Mouse (Mus musculus): ENCODE results near the gene Mrps31. TPM values are rescaled to one million over a fixed set of nuclear protein-coding genes. Genes with fewer than 3 reads are reported as not detected.

Mrps31 gene
- polyA plus RNA-seq, 1 experiment from 2014 or later: 78.7 TPM

- H3K27me3 ChIP-seq (replicated peaks; ENCODE audit: control insufficient read depth, insufficient read depth, low read length): no peaks in the 10 kb centered on the region
- peaks cover 13% of the 10 kb centered on the region for H3K4me1 ChIP-seq (ENCODE audit: control insufficient read depth, insufficient read depth, low read length)
- no peaks in the 10 kb centered on the region for H3K36me3 ChIP-seq (ENCODE audit: control insufficient read depth, insufficient read depth, low read length)
- 93% methylated on average over 8 of the region's 8 CpGs for whole genome bisulfite sequencing
- no peak overlapping the region for H3K9ac ChIP-seq (ENCODE audit: low read depth, low read length)
- H3K4me2 ChIP-seq (ENCODE audit: low read depth, low read length): peak overlapping the region; percentile 38
- H3K9me3 ChIP-seq (ENCODE audit: control insufficient read depth, low read length): no peaks in the 10 kb centered on the region
- no peak overlapping the region for H3K4me3 ChIP-seq (ENCODE audit: low read length)
- H3K27ac ChIP-seq (ENCODE audit: low read length): peak overlapping the region; percentile 82
- ATAC-seq: no peak
Measured at GRCm38 (mm10) chr8:22395256-22395655, 15.9 kb upstream of the Mrps31 start.

GRCm38 (mm10) chr8:22397811-22398141 is 13.4 kb upstream of the Mrps31 start:
- Histone ChIP-seq H3K4me3 (ENCODE audit: low read length) (peak overlapping the region; percentile 88), H3K4me1 (ENCODE audit: control insufficient read depth, insufficient read depth, low read length) (0 out of 2 replicates have a peak, but pooled peaks cover 5% of the 10 kb centered on the region), H3K4me2 (ENCODE audit: low read depth, low read length) (peak overlapping the region; percentile 76), H3K36me3 (ENCODE audit: control insufficient read depth, insufficient read depth, low read length) (no peaks in the 10 kb centered on the region), H3K27me3 (replicated peaks; ENCODE audit: control insufficient read depth, insufficient read depth, low read length) (no peaks in the 10 kb centered on the region), H3K9ac (ENCODE audit: low read depth, low read length) (peak overlapping the region; percentile 92), H3K27ac (ENCODE audit: low read length) (peak overlapping the region; percentile 76), H3K9me3 (ENCODE audit: control insufficient read depth, low read length) (no peaks in the 10 kb centered on the region)
- WGBS: 1% methylated on average over 13 of the region's 13 CpGs
- ATAC-seq: peak; percentile 0; the same call in 1 of the 2 replicates

GRCm38 (mm10) chr8:22398142-22398951 is 12.8 kb upstream of the Mrps31 start, which contains the start of gene Slc25a15:
TSS of gene Slc25a15 (minus strand) at chr8:22398597.
- Histone ChIP-seq H3K9ac (ENCODE audit: low read depth, low read length) (peak within 1 kb of the TSS; percentile 92), H3K36me3 (ENCODE audit: control insufficient read depth, insufficient read depth, low read length) (no peaks in the 10 kb centered on the region), H3K9me3 (ENCODE audit: control insufficient read depth, low read length) (no peaks in the 10 kb centered on the region), H3K27ac (ENCODE audit: low read length) (peak within 1 kb of the TSS; percentile 76), H3K4me1 (ENCODE audit: control insufficient read depth, insufficient read depth, low read length) (0 out of 2 replicates have a peak, but pooled peaks cover 5% of the 10 kb centered on the region), H3K4me2 (ENCODE audit: low read depth, low read length) (peak within 1 kb of the TSS; percentile 76), H3K4me3 (ENCODE audit: low read length) (peak within 1 kb of the TSS; percentile 88), H3K27me3 (replicated peaks; ENCODE audit: control insufficient read depth, insufficient read depth, low read length) (no peaks in the 10 kb centered on the region)
- peak; percentile 87 for ATAC-seq
- WGBS: under 1% methylated on average over 56 of the region's 77 CpGs

- H3K9ac ChIP-seq (ENCODE audit: low read depth, low read length): peak overlapping the region; percentile 92
- no peak for ATAC-seq
Measured at GRCm38 (mm10) chr8:22399285-22399880, 11.8 kb upstream of the Mrps31 start.

GRCm38 (mm10) chr8:22400593-22400992 is 10.6 kb upstream of the Mrps31 start:
- H3K4me2 ChIP-seq (ENCODE audit: low read depth, low read length): no peak overlapping the region
- H3K36me3 ChIP-seq (ENCODE audit: control insufficient read depth, insufficient read depth, low read length): no peaks in the 10 kb centered on the region
- no peak for ATAC-seq
- 0 out of 2 replicates have a peak, but pooled peaks cover 5% of the 10 kb centered on the region for H3K4me1 ChIP-seq (ENCODE audit: control insufficient read depth, insufficient read depth, low read length)
- no peaks in the 10 kb centered on the region for H3K9me3 ChIP-seq (ENCODE audit: control insufficient read depth, low read length)
- no peak overlapping the region for H3K4me3 ChIP-seq (ENCODE audit: low read length)
- no peak overlapping the region for H3K9ac ChIP-seq (ENCODE audit: low read depth, low read length)
- no peak overlapping the region for H3K27ac ChIP-seq (ENCODE audit: low read length)
- H3K27me3 ChIP-seq (replicated peaks; ENCODE audit: control insufficient read depth, insufficient read depth, low read length): no peaks in the 10 kb centered on the region
- WGBS: 88% methylated on average over 4 of the region's 4 CpGs

More at GRCm38 (mm10) chr8:22399285-22399880, 11.8 kb upstream of the Mrps31 start:
- no peaks in the 10 kb centered on the region for H3K9me3 ChIP-seq (ENCODE audit: control insufficient read depth, low read length)
- peak overlapping the region; percentile 76; the same call in 1 of the 2 replicates for H3K27ac ChIP-seq (ENCODE audit: low read length)
- H3K36me3 ChIP-seq (ENCODE audit: control insufficient read depth, insufficient read depth, low read length): no peaks in the 10 kb centered on the region
- peak overlapping the region; percentile 76 for H3K4me2 ChIP-seq (ENCODE audit: low read depth, low read length)
- 76% methylated on average over 8 of the region's 8 CpGs for WGBS
- H3K4me3 ChIP-seq (ENCODE audit: low read length): peak overlapping the region; percentile 88
- H3K27me3 ChIP-seq (replicated peaks; ENCODE audit: control insufficient read depth, insufficient read depth, low read length): no peaks in the 10 kb centered on the region
- 0 out of 2 replicates have a peak, but pooled peaks cover 5% of the 10 kb centered on the region for H3K4me1 ChIP-seq (ENCODE audit: control insufficient read depth, insufficient read depth, low read length)

- H3K4me2 ChIP-seq (ENCODE audit: low read depth, low read length): no peak overlapping the region
- no peak for ATAC-seq
- H3K9me3 ChIP-seq (ENCODE audit: control insufficient read depth, low read length): no peaks in the 10 kb centered on the region
- H3K36me3 ChIP-seq (ENCODE audit: control insufficient read depth, insufficient read depth, low read length): no peaks in the 10 kb centered on the region
- H3K4me3 ChIP-seq (ENCODE audit: low read length): no peak overlapping the region
- H3K9ac ChIP-seq (ENCODE audit: low read depth, low read length): no peak overlapping the region
- H3K27me3 ChIP-seq (replicated peaks; ENCODE audit: control insufficient read depth, insufficient read depth, low read length): no peaks in the 10 kb centered on the region
- no peak overlapping the region for H3K27ac ChIP-seq (ENCODE audit: low read length)
- H3K4me1 ChIP-seq (ENCODE audit: control insufficient read depth, insufficient read depth, low read length): no peaks in the 10 kb centered on the region
- 91% methylated on average over 2 of the region's 2 CpGs for WGBS
Measured at GRCm38 (mm10) chr8:22403235-22403634, 7.9 kb upstream of the Mrps31 start.

- Histone ChIP-seq H3K4me2 (ENCODE audit: low read depth, low read length) (no peak overlapping the region), H3K9me3 (ENCODE audit: control insufficient read depth, low read length) (no peaks in the 10 kb centered on the region), H3K36me3 (ENCODE audit: control insufficient read depth, insufficient read depth, low read length) (no peaks in the 10 kb centered on the region), H3K4me3 (ENCODE audit: low read length) (no peak overlapping the region), H3K9ac (ENCODE audit: low read depth, low read length) (no peak overlapping the region), H3K27ac (ENCODE audit: low read length) (no peak overlapping the region), H3K4me1 (ENCODE audit: control insufficient read depth, insufficient read depth, low read length) (no peaks in the 10 kb centered on the region), H3K27me3 (replicated peaks; ENCODE audit: control insufficient read depth, insufficient read depth, low read length) (no peaks in the 10 kb centered on the region)
- WGBS: 73% methylated on average over 6 of the region's 6 CpGs
- ATAC-seq: no peak
Measured at GRCm38 (mm10) chr8:22405733-22406132, 5.4 kb upstream of the Mrps31 start.

- H3K9me3 ChIP-seq (ENCODE audit: control insufficient read depth, low read length): no peaks in the 10 kb centered on the region
- peak overlapping the region; percentile 96 for H3K4me3 ChIP-seq (ENCODE audit: low read length)
- H3K9ac ChIP-seq (ENCODE audit: low read depth, low read length): peak overlapping the region; percentile 96
- peak overlapping the region; percentile 78 for H3K27ac ChIP-seq (ENCODE audit: low read length)
- peaks cover 2% of the 10 kb centered on the region; the same call in 1 of the 2 replicates for H3K36me3 ChIP-seq (ENCODE audit: control insufficient read depth, insufficient read depth, low read length)
- peak; percentile 56 for ATAC-seq
- no peaks in the 10 kb centered on the region for H3K27me3 ChIP-seq (replicated peaks; ENCODE audit: control insufficient read depth, insufficient read depth, low read length)
- WGBS: 13% methylated on average over 16 of the region's 16 CpGs
- H3K4me2 ChIP-seq (ENCODE audit: low read depth, low read length): peak overlapping the region; percentile 71
- peaks cover 9% of the 10 kb centered on the region for H3K4me1 ChIP-seq (ENCODE audit: control insufficient read depth, insufficient read depth, low read length)
Measured at GRCm38 (mm10) chr8:22410688-22411281, 376 bp upstream of the Mrps31 start.

GRCm38 (mm10) chr8:22411971-22412370 is 810 bp downstream of the Mrps31 start:
- WGBS: 14% methylated on average over 8 of the region's 8 CpGs
- peak overlapping the region; percentile 96 for H3K4me3 ChIP-seq (ENCODE audit: low read length)
- H3K9ac ChIP-seq (ENCODE audit: low read depth, low read length): peak overlapping the region; percentile 96
- no peaks in the 10 kb centered on the region for H3K9me3 ChIP-seq (ENCODE audit: control insufficient read depth, low read length)
- H3K4me1 ChIP-seq (ENCODE audit: control insufficient read depth, insufficient read depth, low read length): peaks cover 9% of the 10 kb centered on the region
- H3K4me2 ChIP-seq (ENCODE audit: low read depth, low read length): peak overlapping the region; percentile 83
- peak overlapping the region; percentile 90 for H3K27ac ChIP-seq (ENCODE audit: low read length)
- ATAC-seq: no peak
- no peaks in the 10 kb centered on the region for H3K27me3 ChIP-seq (replicated peaks; ENCODE audit: control insufficient read depth, insufficient read depth, low read length)
- H3K36me3 ChIP-seq (ENCODE audit: control insufficient read depth, insufficient read depth, low read length): peaks cover 2% of the 10 kb centered on the region; the same call in 1 of the 2 replicates

Measured in intestine, embryonic 16.5 days (tissue).